In genomic region chr5:61495226-61495625, GRCm38 (mm10) we compare ENCODE assay signal across 25 mouse cellular contexts.
DNase-seq lines count a peak whose midpoint lies in the region; ATAC-seq and TF ChIP-seq lines count a peak whose summit lies in the region.
"Had no signal": no experiment of that assay in that cellular context is flagged by ENCODE, and none has a peak within 500 bp of the region (broad histone marks: within the 10 kb centered on the region; RNA-seq: fewer than 3 reads in every experiment).

No protein-coding gene starts in this region.

- no peak for ATAC-seq in hindbrain, postnatal 0 days
- no peak for ATAC-seq in hindbrain, embryonic 11.5 days (ENCODE audit: low FRiP score)
- no peak for ATAC-seq in midbrain, embryonic 14.5 days (ENCODE audit: low FRiP score, low TSS enrichment)
- ATAC-seq in midbrain, embryonic 16.5 days: no peak
- no peak for ATAC-seq in heart, embryonic 11.5 days (replicated peaks; ENCODE audit: insufficient number of reproducible peaks, low FRiP score, low TSS enrichment)
- ATAC-seq: activated CD4-positive, CD25-positive, alpha-beta regulatory T cell, adult 4 months; liver, embryonic 12.5 days; midbrain, embryonic 13.5 days; Patski had no signal

- WGBS in hindbrain, postnatal 0 days: 54% methylated on average over 1 of the region's 1 CpGs
- WGBS in hindbrain, embryonic 11.5 days: 56% methylated on average over 1 of the region's 1 CpGs
- 65% methylated on average over 1 of the region's 1 CpGs for WGBS in midbrain, embryonic 14.5 days
- 83% methylated on average over 1 of the region's 1 CpGs for WGBS in midbrain, embryonic 16.5 days
- 64% methylated on average over 1 of the region's 1 CpGs for WGBS in heart, embryonic 11.5 days (ENCODE audit: insufficient replicate concordance)

- TF ChIP-seq CTCF in hindbrain, postnatal 0 days (IDR thresholded peaks at IDR 0.05; ENCODE audit: low read depth): peak; percentile 54
- no peak for TF ChIP-seq CTCF in brain, embryonic 14.5 days (IDR thresholded peaks at IDR 0.05; ENCODE audit: borderline replicate concordance, extremely low read depth, insufficient read depth, insufficient read length)

- no peaks in the 10 kb centered on the region for H3K4me1 ChIP-seq in hindbrain, postnatal 0 days (ENCODE audit: insufficient read depth, low read length)
- H3K4me1 ChIP-seq in hindbrain, embryonic 11.5 days (replicated peaks; ENCODE audit: control insufficient read depth, insufficient read depth, low read length): no peaks in the 10 kb centered on the region
- no peaks in the 10 kb centered on the region for H3K4me1 ChIP-seq in midbrain, embryonic 14.5 days (ENCODE audit: control insufficient read depth, insufficient read depth, low read length)
- H3K4me1 ChIP-seq in midbrain, embryonic 16.5 days (ENCODE audit: control insufficient read depth, insufficient read depth, low read length): no peaks in the 10 kb centered on the region
- H3K4me1 ChIP-seq in heart, embryonic 11.5 days (ENCODE audit: control insufficient read depth, insufficient read depth, low read length): no peaks in the 10 kb centered on the region
- H3K4me1 ChIP-seq: limb, embryonic 13.5 days; liver, embryonic 12.5 days; midbrain, embryonic 13.5 days; neural tube, embryonic 13.5 days had no signal

- DNase-seq in hindbrain, postnatal 0 days (ENCODE audit: low spot score): peak; percentile 49
- no peak for DNase-seq in hindbrain, embryonic 11.5 days (ENCODE audit: low spot score)
- peak; percentile 52 for DNase-seq in midbrain, embryonic 14.5 days
- DNase-seq in ES-CJ7 (ENCODE audit: low read depth, low spot score): peak; percentile 3
- DNase-seq in brain, embryonic 14.5 days (ENCODE audit: low read depth): peak; percentile 66
- no peak for DNase-seq in ovary, postnatal 36 days (ENCODE audit: low spot score)
- DNase-seq: adrenal gland, adult 8-10 months; cerebellum, adult 8-10 months; cerebellum, postnatal 36 days; gastrocnemius, postnatal 36 days; heart, postnatal 4 days; kidney, adult 18-20 months; kidney, postnatal 10 days; layer of hippocampus, postnatal 36 days; lung, adult 18-20 months; lung, postnatal 14 days had no signal

- H3K27ac ChIP-seq in hindbrain, postnatal 0 days: no peak overlapping the region
- H3K27ac ChIP-seq in hindbrain, embryonic 11.5 days (ENCODE audit: low read depth, low read length): no peak overlapping the region
- no peak overlapping the region for H3K27ac ChIP-seq in midbrain, embryonic 14.5 days (replicated peaks; ENCODE audit: low read depth, low read length)
- no peak overlapping the region for H3K27ac ChIP-seq in midbrain, embryonic 16.5 days (ENCODE audit: low read length)
- H3K27ac ChIP-seq in heart, embryonic 11.5 days (ENCODE audit: low read depth, low read length): no peak overlapping the region
- H3K27ac ChIP-seq: limb, embryonic 13.5 days; liver, embryonic 12.5 days; midbrain, embryonic 13.5 days; neural tube, embryonic 13.5 days had no signal

- no peak overlapping the region for H3K4me2 ChIP-seq in hindbrain, postnatal 0 days (ENCODE audit: low read depth, low read length)
- H3K4me2 ChIP-seq in hindbrain, embryonic 11.5 days (replicated peaks; ENCODE audit: low read depth, low read length): no peak overlapping the region
- H3K4me2 ChIP-seq in midbrain, embryonic 14.5 days (ENCODE audit: low read length): no peak overlapping the region
- no peak overlapping the region for H3K4me2 ChIP-seq in midbrain, embryonic 16.5 days (ENCODE audit: low read length)
- no peak overlapping the region for H3K4me2 ChIP-seq in heart, embryonic 11.5 days
- H3K4me2 ChIP-seq: limb, embryonic 13.5 days; liver, embryonic 12.5 days; midbrain, embryonic 13.5 days; neural tube, embryonic 13.5 days had no signal

- no peaks in the 10 kb centered on the region for H3K27me3 ChIP-seq in hindbrain, postnatal 0 days (ENCODE audit: insufficient read depth, low read length)
- no peaks in the 10 kb centered on the region for H3K27me3 ChIP-seq in hindbrain, embryonic 11.5 days (ENCODE audit: control insufficient read depth, insufficient read depth, low read length)
- H3K27me3 ChIP-seq in midbrain, embryonic 14.5 days (ENCODE audit: control insufficient read depth, insufficient read depth, low read length): no peaks in the 10 kb centered on the region
- H3K27me3 ChIP-seq in midbrain, embryonic 16.5 days (ENCODE audit: control insufficient read depth, insufficient read depth, low read depth, low read length): no peaks in the 10 kb centered on the region
- no peaks in the 10 kb centered on the region for H3K27me3 ChIP-seq in heart, embryonic 11.5 days (ENCODE audit: control insufficient read depth, insufficient read depth, low read length)
- H3K27me3 ChIP-seq: limb, embryonic 13.5 days; liver, embryonic 12.5 days; midbrain, embryonic 13.5 days; neural tube, embryonic 13.5 days; Patski had no signal

- H3K4me3 ChIP-seq in hindbrain, postnatal 0 days (ENCODE audit: low read length): no peak overlapping the region
- H3K4me3 ChIP-seq in hindbrain, embryonic 11.5 days (ENCODE audit: low read depth, low read length): no peak overlapping the region
- no peak overlapping the region for H3K4me3 ChIP-seq in midbrain, embryonic 14.5 days (replicated peaks; ENCODE audit: low read depth, low read length)
- no peak overlapping the region for H3K4me3 ChIP-seq in midbrain, embryonic 16.5 days (ENCODE audit: low read depth, low read length)
- H3K4me3 ChIP-seq in heart, embryonic 11.5 days (ENCODE audit: low read depth, low read length): no peak overlapping the region
- H3K4me3 ChIP-seq: limb, embryonic 13.5 days; liver, embryonic 12.5 days; midbrain, embryonic 13.5 days; myocyte; neural tube, embryonic 13.5 days had no signal

- no peaks in the 10 kb centered on the region for H3K9me3 ChIP-seq in hindbrain, postnatal 0 days (ENCODE audit: low read length)
- H3K9me3 ChIP-seq in hindbrain, embryonic 11.5 days (ENCODE audit: control insufficient read depth, low read length): no peaks in the 10 kb centered on the region
- H3K9me3 ChIP-seq in midbrain, embryonic 14.5 days (ENCODE audit: control insufficient read depth, low read length): no peaks in the 10 kb centered on the region
- H3K9me3 ChIP-seq in midbrain, embryonic 16.5 days (replicated peaks; ENCODE audit: control insufficient read depth, low read length, poor library complexity, severe bottlenecking): no peaks in the 10 kb centered on the region
- no peaks in the 10 kb centered on the region for H3K9me3 ChIP-seq in heart, embryonic 11.5 days (replicated peaks; ENCODE audit: control insufficient read depth, low read length)
- H3K9me3 ChIP-seq: limb, embryonic 13.5 days; liver, embryonic 12.5 days; midbrain, embryonic 13.5 days; neural tube, embryonic 13.5 days had no signal

- no peak overlapping the region for H3K9ac ChIP-seq in hindbrain, postnatal 0 days (replicated peaks; ENCODE audit: low read length)
- H3K9ac ChIP-seq in hindbrain, embryonic 11.5 days (ENCODE audit: low read depth, low read length): no peak overlapping the region
- no peak overlapping the region for H3K9ac ChIP-seq in midbrain, embryonic 14.5 days (replicated peaks; ENCODE audit: low read length)
- no peak overlapping the region for H3K9ac ChIP-seq in midbrain, embryonic 16.5 days (ENCODE audit: low read depth, low read length)
- no peak overlapping the region for H3K9ac ChIP-seq in heart, embryonic 11.5 days (ENCODE audit: low read depth, low read length)
- H3K9ac ChIP-seq: limb, embryonic 13.5 days; liver, embryonic 12.5 days; midbrain, embryonic 13.5 days; neural tube, embryonic 13.5 days had no signal

- no peaks in the 10 kb centered on the region for H3K36me3 ChIP-seq in hindbrain, postnatal 0 days (ENCODE audit: insufficient read depth, low read length)
- no peaks in the 10 kb centered on the region for H3K36me3 ChIP-seq in hindbrain, embryonic 11.5 days (ENCODE audit: control insufficient read depth, insufficient read depth, low read length)
- no peaks in the 10 kb centered on the region for H3K36me3 ChIP-seq in midbrain, embryonic 14.5 days (ENCODE audit: control insufficient read depth, insufficient read depth, low read length)
- H3K36me3 ChIP-seq in midbrain, embryonic 16.5 days (ENCODE audit: control insufficient read depth, insufficient read depth, low read length): no peaks in the 10 kb centered on the region
- no peaks in the 10 kb centered on the region for H3K36me3 ChIP-seq in heart, embryonic 11.5 days (ENCODE audit: control insufficient read depth, insufficient read depth, low read length)
- H3K36me3 ChIP-seq: limb, embryonic 13.5 days; liver, embryonic 12.5 days; midbrain, embryonic 13.5 days; neural tube, embryonic 13.5 days had no signal

- TF ChIP-seq POLR2A in brain, embryonic 14.5 days (IDR thresholded peaks at IDR 0.05; ENCODE audit: borderline replicate concordance, extremely low read depth, insufficient read depth, insufficient read length, poor library complexity, severe bottlenecking): no peak

Comparison
In these comparisons a context has a peak if more than half of its experiments do, and no peak if none do; other contexts are left out.
1. DNase-seq: peak in hindbrain, postnatal 0 days (single experiment), midbrain, embryonic 14.5 days (single experiment), ES-CJ7 (single experiment) and brain, embryonic 14.5 days (single experiment); none in hindbrain, embryonic 11.5 days (single experiment) and ovary, postnatal 36 days (single experiment).